Mouse (Mus musculus) forebrain, embryonic 12.5 days (tissue): ENCODE results near the gene Olfr816. TPM values are rescaled to one million over a fixed set of nuclear protein-coding genes. Genes with fewer than 3 reads are reported as not detected.
"Not testable (repeated sequence)": the region's sequence is repeated elsewhere in the genome, so short reads cannot be mapped to it uniquely, and the experiment has no call there.

Source experiments
- ATAC-seq: fragments of 200-750 bp; cut with Nextera tagmentation; 2 replicates; pipeline ENCODE4 v1.8.0; 2017; ENCODE audit warnings: moderate TSS enrichment; ENCODE audit not compliant: low FRiP score
- H3K27ac ChIP-seq: fragments of 300-500 bp; sonication (generic); 2 replicates; pipeline ENCODE4 v1.5.1; 2016; ENCODE audit warnings: mild to moderate bottlenecking
- H3K27me3 ChIP-seq: fragments of 300-500 bp; sonication (generic); 2 replicates; pipeline ENCODE4 v1.6.1; 2016; ENCODE audit warnings: mild to moderate bottlenecking
- H3K36me3 ChIP-seq: fragments of 300-500 bp; sonication (generic); replicated peaks from 2 replicates; pipeline ENCODE4 v1.6.1; 2016; ENCODE audit warnings: mild to moderate bottlenecking
- H3K4me1 ChIP-seq: fragments of 300-500 bp; sonication (generic); 2 replicates; pipeline ENCODE4 v1.6.1; 2016
- H3K4me2 ChIP-seq: fragments of 300-500 bp; sonication (generic); 2 replicates; pipeline ENCODE4 v1.6.1; 2016; ENCODE audit warnings: mild to moderate bottlenecking, moderate library complexity
- H3K4me3 ChIP-seq: fragments of 300-500 bp; sonication (generic); replicated peaks from 2 replicates; pipeline ENCODE4 v1.5.1; 2016; ENCODE audit warnings: mild to moderate bottlenecking
- H3K9ac ChIP-seq: fragments of 300-500 bp; sonication (generic); 2 replicates; pipeline ENCODE4 v1.6.1; 2016; ENCODE audit warnings: mild to moderate bottlenecking
- H3K9me3 ChIP-seq: fragments of 300-500 bp; sonication (generic); 2 replicates; pipeline ENCODE4 v1.6.1; 2016
- WGBS: fragments of 180-500 bp; shearing (Covaris S2); methylation state at CpG from one replicate; pipeline ENCODE4 v1.1.7; 2016; 5-methylcytosine and 5-hydroxymethylcytosine counted together
- polyA plus RNA-seq: library from polyadenylated mRNA; unstranded; fragments of >200 nt; fragmentation: Nextera tagmentation; extraction: Ambion mirVana; gene quantifications from 2 replicates; pipeline ENCODE4 v1.2.1, GENCODE M21; 2016

Gene Olfr816
- polyA plus RNA-seq = not detected in 2 replicates

DNA sequence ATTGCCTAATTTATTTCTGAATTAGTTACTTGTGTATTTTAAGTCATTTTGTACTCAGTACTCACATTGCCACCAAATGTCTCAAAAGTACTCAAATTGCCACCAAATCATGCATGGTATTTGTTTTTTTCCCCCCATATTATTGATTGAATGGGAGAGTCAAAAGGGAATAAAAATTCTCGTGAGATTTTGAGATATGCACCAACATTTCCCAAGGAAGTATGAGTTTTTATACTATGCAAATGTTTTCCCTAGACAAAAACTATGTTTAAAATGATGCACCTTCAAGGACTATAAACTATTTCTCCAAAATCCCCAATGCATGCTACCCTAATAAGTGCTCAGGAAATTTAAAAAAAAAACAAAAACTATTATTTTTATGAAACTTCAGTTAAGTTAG is at the start of gene Olfr816:
Gene Olfr816, minus strand, starts transcription at position 101 of the 400 bp plus-strand sequence.
- no peak for ATAC-seq
- 64% methylated on average over 1 of the region's 1 CpGs for WGBS
- Histone ChIP-seq H3K27me3 (no peaks in the 10 kb centered on the region), H3K36me3 (no peaks in the 10 kb centered on the region), H3K9me3 (no peaks in the 10 kb centered on the region), H3K9ac (no peak within 1 kb of the TSS), H3K4me2 (no peak within 1 kb of the TSS), H3K4me3 (no peak within 1 kb of the TSS), H3K27ac (no peak within 1 kb of the TSS), H3K4me1 (no peaks in the 10 kb centered on the region)

DNA sequence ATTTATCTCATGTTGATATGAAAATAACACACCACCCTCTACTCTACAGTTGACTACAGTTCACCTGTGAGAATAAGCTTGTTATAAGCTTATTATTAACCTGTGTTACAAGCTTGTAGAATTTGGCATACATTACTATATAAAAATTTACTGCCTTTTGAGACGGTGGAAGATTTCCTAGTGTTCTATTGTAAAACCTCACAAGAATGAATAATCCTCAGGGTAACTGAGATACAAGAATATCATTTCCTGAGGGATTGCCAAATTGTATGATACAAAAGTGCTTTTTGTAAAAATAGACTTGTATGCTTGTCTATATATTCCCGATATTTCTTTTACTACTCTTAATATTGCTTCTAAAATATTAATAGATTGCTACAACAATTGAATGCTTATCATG is 33.6 kb upstream of the Olfr816 start, which contains the start of gene Olfr818:
Gene Olfr818, minus strand, starts transcription at position 101 of the 400 bp plus-strand sequence.
- Histone ChIP-seq H3K9me3 (no peaks in the 10 kb centered on the region), H3K4me2 (no peak within 1 kb of the TSS), H3K9ac (no peak within 1 kb of the TSS), H3K36me3 (no peaks in the 10 kb centered on the region), H3K27ac (no peak within 1 kb of the TSS), H3K4me3 (no peak within 1 kb of the TSS), H3K4me1 (no peaks in the 10 kb centered on the region), H3K27me3 (no peaks in the 10 kb centered on the region)
- ATAC-seq = no peak
- WGBS = 89% methylated on average over 2 of the region's 2 CpGs

DNA sequence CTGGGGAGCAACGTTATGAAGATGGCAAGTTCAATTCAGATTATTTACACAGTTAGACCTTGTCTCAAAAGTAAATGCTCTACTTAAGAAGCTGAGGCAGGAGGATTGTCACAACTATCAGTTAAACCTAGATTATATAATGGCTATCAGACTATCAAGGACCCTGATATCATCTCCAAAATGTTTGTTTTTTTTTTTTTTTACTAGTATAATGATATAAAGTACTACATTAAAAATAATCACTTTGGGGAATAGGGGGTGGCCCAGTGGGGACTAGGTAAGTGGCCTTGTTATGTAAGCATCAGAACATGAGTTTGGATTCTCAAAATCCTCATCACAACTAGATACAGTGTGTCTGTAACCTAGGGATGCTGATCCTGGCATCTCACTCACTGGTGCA is 9.6 kb downstream of the Olfr816 start, which contains the start of gene Olfr815:
Gene Olfr815, minus strand, starts transcription at position 101 of the 400 bp plus-strand sequence.
- not testable (repeated sequence) for ATAC-seq, H3K27ac ChIP-seq, H3K27me3 ChIP-seq, H3K36me3 ChIP-seq, H3K4me2 ChIP-seq, H3K4me1 ChIP-seq, H3K4me3 ChIP-seq, H3K9me3 ChIP-seq, H3K9ac ChIP-seq
- 61% methylated on average over 1 of the region's 1 CpGs for WGBS

DNA sequence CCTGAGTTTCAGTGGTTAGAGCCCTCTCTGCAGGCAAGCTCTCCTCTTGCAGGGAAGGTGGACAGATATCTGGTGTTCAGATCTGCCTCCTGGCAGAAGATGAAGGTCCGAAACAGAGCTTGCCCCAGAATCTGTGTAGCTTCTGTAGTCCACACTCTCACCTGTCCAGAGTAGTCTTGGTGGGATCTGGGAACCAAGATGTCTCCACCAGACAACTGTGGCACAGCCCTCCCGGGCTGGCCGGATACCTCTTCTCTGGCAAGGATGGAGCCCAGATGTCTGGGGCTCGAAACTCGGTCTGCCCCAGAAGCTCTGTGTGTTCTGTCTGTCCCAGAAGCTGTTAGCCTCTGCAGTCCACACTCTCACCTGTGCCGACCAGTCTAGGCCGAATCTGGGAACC is 29.5 kb downstream of the Olfr816 start:
- H3K36me3 ChIP-seq = no peaks in the 10 kb centered on the region

DNA sequence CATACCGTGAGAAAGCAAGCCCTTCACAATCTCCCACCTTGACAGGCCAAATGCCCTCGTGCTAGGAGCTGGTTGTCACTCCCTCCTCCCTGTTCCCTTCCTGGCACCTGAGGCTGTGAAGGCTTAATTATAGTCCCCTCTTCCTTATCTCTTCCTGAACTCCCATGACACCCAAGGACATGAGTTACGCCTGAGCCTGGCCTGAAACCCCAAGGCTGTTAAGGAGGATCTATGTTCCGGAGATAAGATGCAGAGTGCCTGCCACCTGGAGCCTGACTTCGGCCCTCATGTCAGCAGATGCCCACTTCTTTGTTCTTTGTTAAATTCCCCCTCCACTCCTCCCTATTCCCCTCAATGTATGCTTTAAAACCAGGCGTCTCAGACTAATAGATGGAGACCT is 29.9 kb downstream of the Olfr816 start:
- not testable (repeated sequence) for H3K27me3 ChIP-seq, H3K27ac ChIP-seq, H3K36me3 ChIP-seq, H3K4me1 ChIP-seq, H3K9me3 ChIP-seq, H3K9ac ChIP-seq, ATAC-seq, H3K4me3 ChIP-seq, H3K4me2 ChIP-seq
- 82% methylated on average over 6 of the region's 6 CpGs for WGBS

More for the DNA sequence above, 29.5 kb downstream of the Olfr816 start:
- Histone ChIP-seq H3K4me1 (no peaks in the 10 kb centered on the region), H3K9ac (no peak overlapping the region), H3K27ac (no peak overlapping the region), H3K27me3 (no peaks in the 10 kb centered on the region), H3K4me3 (no peak overlapping the region), H3K9me3 (no peaks in the 10 kb centered on the region), H3K4me2 (no peak overlapping the region)
- 90% methylated on average over 7 of the region's 7 CpGs for WGBS
- ATAC-seq = no peak

DNA sequence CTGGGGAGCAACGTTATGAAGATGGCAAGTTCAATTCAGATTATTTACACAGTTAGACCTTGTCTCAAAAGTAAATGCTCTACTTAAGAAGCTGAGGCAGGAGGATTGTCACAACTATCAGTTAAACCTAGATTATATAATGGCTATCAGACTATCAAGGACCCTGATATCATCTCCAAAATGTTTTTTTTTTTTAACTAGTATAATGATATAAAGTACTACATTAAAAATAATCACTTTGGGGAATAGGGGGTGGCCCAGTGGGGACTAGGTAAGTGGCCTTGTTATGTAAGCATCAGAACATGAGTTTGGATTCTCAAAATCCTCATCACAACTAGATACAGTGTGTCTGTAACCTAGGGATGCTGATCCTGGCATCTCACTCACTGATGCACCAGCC is 35.6 kb downstream of the Olfr816 start, which contains the start of gene Olfr814:
Gene Olfr814, minus strand, starts transcription at position 101 of the 400 bp plus-strand sequence.
- H3K4me2 ChIP-seq, H3K27me3 ChIP-seq, H3K4me1 ChIP-seq, H3K9me3 ChIP-seq, H3K36me3 ChIP-seq, ATAC-seq, H3K27ac ChIP-seq, H3K4me3 ChIP-seq, H3K9ac ChIP-seq: not testable (repeated sequence)
- WGBS = 70% methylated on average over 1 of the region's 1 CpGs

Other genes starting within 250 kb of the Olfr816 start
- not detected in 2 replicates for gene Olfr801, start 241.7 kb downstream of the Olfr816 start, polyA plus RNA-seq
- gene Olfr802, start 227.4 kb downstream of the Olfr816 start, polyA plus RNA-seq = 0.04 TPM in 1 of 2 replicates, not detected in the other
- gene Olfr803, start 221.3 kb downstream of the Olfr816 start, polyA plus RNA-seq = not detected in 2 replicates
- not detected in 2 replicates for gene Olfr804, start 212.4 kb downstream of the Olfr816 start, polyA plus RNA-seq
- not detected in 2 replicates for gene Olfr805, start 186.2 kb downstream of the Olfr816 start, polyA plus RNA-seq
- gene Olfr806, start 173.7 kb downstream of the Olfr816 start, polyA plus RNA-seq = not detected in 2 replicates
- gene Olfr807, start 157.8 kb downstream of the Olfr816 start, polyA plus RNA-seq = not detected in 2 replicates
- gene Olfr808, start 150.1 kb downstream of the Olfr816 start, polyA plus RNA-seq = 0.06 TPM in 1 of 2 replicates, not detected in the other
- not detected in 2 replicates for gene Olfr809, start 141.0 kb downstream of the Olfr816 start, polyA plus RNA-seq
- not detected in 2 replicates for gene Olfr810, start 120.7 kb downstream of the Olfr816 start, polyA plus RNA-seq
- not detected in 2 replicates for gene Olfr811, start 111.2 kb downstream of the Olfr816 start, polyA plus RNA-seq
- not detected in 2 replicates for gene Olfr812, start 69.5 kb downstream of the Olfr816 start, polyA plus RNA-seq
- not detected in 2 replicates for gene Olfr813, start 60.2 kb downstream of the Olfr816 start, polyA plus RNA-seq
- not detected in 2 replicates for gene Olfr814, start 35.7 kb downstream of the Olfr816 start, polyA plus RNA-seq
- not detected in 2 replicates for gene Olfr815, start 9.7 kb downstream of the Olfr816 start, polyA plus RNA-seq
- not detected in 2 replicates for gene Olfr818, start 33.5 kb upstream of the Olfr816 start, polyA plus RNA-seq
- not detected in 2 replicates for gene Olfr819, start 51.7 kb upstream of the Olfr816 start, polyA plus RNA-seq
- not detected in 2 replicates for gene Olfr247, start 60.5 kb upstream of the Olfr816 start, polyA plus RNA-seq
- gene Gm10310, start 69.5 kb upstream of the Olfr816 start, polyA plus RNA-seq = not detected in 2 replicates
- not detected in 2 replicates for gene Olfr820, start 97.0 kb upstream of the Olfr816 start, polyA plus RNA-seq
- gene Olfr821, start 114.8 kb upstream of the Olfr816 start, polyA plus RNA-seq = not detected in 2 replicates
- gene Olfr822, start 155.6 kb upstream of the Olfr816 start, polyA plus RNA-seq = not detected in 2 replicates
- gene Olfr823, start 199.8 kb upstream of the Olfr816 start, polyA plus RNA-seq = not detected in 2 replicates
- gene Olfr824, start 214.4 kb upstream of the Olfr816 start, polyA plus RNA-seq = not detected in 2 replicates